Mouse (Mus musculus) right cerebral cortex, adult 18-20 months (tissue): Measurements from ENCODE around the gene Gdpgp1.

Source experiments
- DNase-seq: peaks from one replicate; pipeline ENCODE4 v3.0.0; 2022; ENCODE audit warnings: mixed read lengths

Gdpgp1 gene

DNA sequence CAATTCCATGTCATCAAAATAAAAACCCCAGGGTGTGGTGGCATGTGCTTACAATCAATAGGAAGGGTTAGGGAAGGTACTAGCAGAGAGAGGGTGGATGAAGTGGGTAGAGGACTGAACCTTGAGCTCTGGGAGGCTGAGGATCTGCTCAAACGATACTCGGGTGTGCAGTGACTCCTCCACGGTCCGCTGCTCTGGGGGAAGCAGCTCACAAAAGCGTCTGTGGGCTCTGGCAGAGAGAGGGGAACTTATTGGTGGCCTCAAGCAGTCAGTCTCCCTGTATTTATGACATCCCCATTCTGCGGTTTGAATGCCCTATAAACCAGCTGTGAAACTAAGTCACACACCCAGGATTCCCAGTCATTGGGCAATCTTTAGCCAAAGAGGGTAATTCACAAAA is 2.5 kb upstream of the Gdpgp1 start:
- DNase-seq, result no peak

DNA sequence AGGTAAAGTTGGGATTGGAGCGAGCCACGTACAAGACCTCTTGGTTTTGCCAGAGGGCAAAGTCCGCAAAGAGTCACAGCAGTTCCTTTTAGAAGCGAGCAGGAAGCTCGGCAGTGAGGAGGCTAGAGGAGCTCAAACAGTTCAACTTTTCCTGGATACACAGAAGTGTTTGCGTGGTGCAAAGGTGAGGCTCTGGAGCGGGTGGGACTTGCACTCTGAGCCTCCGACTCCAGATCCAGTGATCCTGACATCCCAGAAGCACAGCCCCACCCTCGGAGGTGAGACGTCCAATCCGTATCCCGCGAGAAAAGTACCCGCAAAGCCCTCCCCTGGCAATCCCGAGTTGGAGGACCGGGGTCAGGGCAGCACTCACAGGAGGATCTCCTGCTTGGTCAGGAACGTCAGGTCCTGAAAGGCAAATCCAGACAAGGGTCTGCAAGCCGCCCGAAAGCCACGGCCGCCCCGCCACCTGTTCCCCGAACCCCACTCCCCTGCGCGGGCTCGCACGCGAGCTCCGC is 635 bp upstream of the Gdpgp1 start:
- no peak for DNase-seq

DNA sequence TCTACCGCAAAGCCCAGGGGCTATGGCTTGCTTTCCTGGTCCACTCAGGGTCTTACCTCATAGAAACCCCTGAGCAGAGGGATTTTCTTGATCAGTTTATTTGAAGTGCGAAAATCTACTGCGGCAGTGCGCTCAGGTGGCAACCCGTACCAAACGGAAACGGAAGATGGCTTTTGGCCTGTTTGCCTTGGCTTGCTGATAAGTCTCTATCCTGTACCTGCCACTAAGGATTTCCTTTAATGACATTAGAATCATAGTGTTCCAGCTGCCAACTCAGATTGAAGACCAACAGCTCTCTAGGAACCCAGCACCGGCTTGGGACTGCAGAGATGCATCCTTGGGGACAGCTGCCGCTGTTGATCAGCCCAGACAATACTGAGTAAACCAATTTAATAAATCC is 1.1 kb downstream of the Gdpgp1 start:
- no peak for DNase-seq

DNA sequence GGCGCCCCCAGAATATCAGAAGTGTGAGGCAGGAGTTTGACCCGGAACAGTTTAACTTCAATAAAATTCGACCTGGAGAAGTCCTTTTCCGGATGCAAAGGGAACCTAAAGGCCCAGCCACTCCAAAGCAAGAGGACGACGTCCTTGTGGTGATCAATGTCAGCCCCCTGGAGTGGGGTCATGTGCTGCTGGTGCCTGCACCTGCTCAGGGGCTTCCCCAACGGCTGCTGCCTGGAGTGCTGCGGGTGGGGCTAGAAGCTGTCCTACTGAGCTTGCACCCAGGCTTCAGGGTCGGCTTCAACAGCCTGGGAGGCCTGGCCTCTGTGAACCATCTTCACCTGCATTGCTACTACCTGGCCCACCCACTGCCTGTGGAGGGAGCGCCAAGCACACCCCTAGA is 5.9 kb downstream of the Gdpgp1 start:
- no peak for DNase-seq

DNA sequence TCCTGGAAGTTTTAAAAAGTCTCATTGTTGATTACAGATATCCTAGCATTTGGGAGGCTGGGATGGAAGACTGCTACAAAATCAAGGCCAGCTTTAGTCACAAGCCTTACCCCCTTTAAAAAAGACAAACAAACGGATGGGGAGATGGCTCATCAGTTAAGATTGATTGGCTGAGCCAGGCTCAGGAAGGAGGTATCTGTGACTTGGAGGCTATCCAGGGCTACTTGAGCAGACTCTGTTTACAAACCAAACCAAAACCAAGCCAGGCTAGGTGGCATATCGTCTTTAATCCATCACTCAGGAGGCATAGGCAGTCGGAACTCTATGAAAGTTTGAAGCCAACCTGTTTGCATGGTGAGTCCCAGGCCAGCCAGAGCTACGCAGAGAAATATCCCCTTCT is 9.0 kb downstream of the Gdpgp1 start:
- no peak for DNase-seq

DNA sequence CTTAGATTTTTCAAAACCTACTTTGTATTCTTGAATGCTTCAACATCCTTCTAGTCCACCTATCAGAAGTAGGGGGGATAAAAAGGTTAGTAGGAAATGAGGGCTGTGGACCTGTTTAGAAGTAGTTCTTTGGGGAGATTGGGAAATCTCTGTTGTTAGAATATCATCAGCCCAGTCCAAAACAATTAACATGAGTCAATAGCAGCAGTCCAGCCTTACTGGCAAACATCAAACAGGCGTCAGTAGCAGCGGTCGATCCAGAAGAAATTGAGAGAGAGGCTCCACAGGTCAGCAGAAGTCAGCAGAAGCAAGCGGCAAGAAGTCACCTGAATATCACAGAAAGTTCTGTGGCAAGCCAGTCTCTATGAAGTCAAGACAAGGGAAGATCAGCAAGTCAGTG is 12.2 kb downstream of the Gdpgp1 start:
- DNase-seq, result no peak

DNA sequence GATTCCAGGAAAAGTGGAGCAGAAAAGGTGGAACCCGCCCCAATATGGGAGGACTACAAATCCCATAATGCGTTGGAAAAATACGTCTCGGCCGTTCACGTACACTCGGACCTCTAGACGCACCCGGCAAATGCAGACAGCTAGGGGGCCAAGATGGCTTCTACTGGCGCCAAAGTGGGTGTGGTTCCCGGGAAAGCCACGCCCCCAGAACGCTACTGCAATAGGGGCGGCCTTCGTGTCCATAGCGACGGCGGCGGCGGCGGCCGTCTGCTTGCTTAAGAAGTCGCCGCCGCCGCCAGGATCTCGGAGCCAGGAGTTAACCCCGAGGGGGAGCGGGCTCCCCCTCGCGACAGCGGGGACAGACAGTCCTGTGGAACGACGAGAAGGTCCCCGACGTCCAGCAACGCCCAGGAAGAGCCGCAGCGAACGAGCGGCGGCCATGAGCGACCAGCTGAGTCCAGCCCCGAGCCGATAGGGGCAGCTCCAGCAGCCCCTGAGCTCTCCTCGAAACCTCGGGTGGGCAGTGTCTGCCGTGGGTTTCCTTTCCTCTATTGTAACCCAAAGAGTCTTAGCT is 13.6 kb downstream of the Gdpgp1 start, which contains the start of gene Ttll13:
Gene Ttll13, plus strand, starts transcription at position 229 of the 574 bp plus-strand sequence.
- DNase-seq, result peak; percentile 98

DNA sequence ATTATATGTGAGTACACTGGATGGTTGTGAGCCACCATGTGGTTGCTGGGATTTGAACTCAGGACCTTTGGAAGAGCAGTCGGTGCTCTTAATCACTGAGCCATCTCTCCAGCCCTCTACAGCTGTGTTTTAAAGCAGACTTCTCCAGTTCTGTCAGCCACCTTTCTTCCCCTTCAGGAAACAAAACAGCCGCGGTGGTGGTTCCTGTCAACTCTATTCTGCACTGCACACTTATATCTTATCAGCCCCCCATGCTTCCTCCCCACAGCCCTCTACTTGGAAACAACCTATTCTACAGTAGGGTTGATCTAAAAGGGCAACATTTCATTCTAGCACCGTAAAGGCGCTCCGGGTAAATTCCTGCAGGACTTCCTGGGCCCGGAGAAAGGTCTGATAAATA is 14.2 kb downstream of the Gdpgp1 start:
- no peak for DNase-seq

DNA sequence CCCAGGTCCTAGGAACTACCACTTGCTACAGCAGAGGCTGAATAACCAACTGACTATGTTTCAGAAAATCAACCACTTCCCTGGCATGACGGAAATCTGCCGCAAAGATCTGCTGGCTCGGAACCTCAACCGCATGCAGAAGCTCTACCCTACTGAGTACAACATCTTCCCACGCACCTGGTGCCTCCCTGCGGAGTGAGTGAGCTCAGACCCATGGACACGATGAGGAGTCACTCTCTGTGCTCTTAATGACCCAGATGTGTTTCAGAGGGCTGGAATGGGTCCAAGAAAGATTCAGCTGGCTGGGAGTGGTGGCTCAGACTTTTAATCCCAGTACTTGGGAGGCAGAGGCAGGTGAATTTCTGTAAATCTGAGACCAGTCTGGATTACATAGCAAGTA is 19.8 kb downstream of the Gdpgp1 start:
- no peak for DNase-seq

DNA sequence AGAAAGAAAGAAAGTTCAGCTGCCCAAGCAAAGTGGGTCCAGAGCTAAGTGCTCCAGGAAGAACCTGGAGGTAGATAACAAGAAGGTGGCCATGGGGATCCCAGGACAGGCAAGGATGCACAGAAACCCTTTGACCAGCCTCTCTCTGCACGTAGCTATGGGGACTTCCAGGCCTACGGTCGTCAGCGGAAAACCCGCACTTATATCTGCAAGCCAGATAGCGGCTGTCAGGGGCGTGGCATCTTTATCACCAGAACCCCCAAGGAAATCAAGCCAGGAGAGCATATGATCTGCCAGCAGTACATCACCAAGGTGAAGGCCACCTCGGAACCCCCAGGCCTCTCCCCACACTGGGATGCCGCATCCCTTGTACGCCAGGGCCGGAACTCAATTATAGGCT is 20.2 kb downstream of the Gdpgp1 start:
- DNase-seq, result no peak

DNA sequence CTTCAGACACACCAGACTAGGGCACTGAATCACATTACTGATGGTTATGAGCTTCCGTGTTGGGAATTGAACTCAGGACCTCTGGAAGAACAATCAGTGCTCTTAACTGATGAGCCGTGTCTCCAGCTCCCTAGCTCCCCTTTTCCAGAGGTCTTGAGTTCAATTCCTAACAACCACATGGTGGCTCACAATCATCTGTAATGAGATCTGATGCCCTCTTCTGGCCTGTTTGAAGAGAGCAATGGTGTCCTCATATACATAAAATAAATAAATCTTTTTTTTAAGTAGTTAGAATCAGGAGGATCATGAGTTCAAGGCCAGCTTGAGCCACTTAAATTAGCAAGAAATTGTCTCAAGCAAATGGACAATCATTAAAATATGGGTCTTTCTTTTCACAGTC is 23.3 kb downstream of the Gdpgp1 start:
- no peak for DNase-seq

DNA sequence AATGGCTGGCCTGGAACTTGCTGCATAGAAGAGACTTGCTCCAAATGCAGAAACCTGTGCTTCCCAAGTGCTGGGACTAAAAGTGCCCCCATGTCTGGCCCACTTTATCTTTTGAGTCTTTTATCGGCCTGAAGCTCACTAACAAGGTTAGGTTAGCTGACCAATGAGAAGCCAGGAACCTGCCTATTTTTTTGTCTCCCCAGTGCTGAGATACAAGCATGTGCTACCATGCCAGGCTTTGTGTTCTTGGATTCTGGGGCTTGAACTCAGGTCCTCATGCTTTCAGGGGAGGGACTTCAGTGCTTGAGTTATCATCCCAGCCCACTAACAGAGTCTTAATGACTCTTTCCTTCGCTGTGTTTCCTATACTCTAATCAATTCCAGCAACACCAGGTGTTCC is 25.0 kb downstream of the Gdpgp1 start:
- DNase-seq, result no peak

DNA sequence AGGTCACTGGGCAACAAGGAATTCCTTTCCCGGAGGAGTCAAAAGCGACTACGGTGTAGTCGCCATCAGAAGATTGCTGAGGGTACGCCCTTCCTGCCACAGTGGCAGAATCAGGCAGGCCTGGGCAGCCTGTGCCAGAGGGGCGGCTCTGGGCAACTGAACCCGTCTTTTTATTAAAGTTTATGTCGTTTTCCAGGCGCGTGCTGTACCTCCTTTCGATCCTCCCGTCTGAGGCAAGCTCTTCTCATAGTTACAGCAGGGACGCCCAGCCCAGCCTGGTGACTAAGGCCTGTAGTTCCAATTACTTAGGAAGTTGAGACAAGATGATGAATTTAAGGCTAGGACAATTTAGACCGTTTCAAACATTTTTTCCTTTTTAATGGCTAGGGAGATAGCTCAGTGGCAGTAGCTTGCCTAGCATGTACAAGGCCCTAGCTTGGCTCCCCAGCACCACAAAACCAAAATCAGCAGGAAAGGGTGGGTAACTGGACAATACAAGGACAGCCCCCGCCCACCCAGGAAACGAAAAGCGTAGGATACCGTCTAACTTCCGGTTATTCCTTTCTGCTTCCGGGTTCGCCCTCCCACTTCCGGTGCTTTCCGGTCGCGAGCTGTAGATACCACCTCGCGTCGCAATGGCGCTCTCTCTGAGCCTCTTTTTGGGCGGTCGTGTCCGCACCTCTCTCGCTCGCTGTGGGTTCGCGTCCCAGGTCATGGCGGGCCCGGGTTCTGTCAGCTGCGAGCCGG is 28.1 kb downstream of the Gdpgp1 start, which contains the start of gene Ngrn:
Gene Ngrn, plus strand, starts transcription at position 591 of the 747 bp plus-strand sequence.
- DNase-seq, result peak; percentile 90

DNA sequence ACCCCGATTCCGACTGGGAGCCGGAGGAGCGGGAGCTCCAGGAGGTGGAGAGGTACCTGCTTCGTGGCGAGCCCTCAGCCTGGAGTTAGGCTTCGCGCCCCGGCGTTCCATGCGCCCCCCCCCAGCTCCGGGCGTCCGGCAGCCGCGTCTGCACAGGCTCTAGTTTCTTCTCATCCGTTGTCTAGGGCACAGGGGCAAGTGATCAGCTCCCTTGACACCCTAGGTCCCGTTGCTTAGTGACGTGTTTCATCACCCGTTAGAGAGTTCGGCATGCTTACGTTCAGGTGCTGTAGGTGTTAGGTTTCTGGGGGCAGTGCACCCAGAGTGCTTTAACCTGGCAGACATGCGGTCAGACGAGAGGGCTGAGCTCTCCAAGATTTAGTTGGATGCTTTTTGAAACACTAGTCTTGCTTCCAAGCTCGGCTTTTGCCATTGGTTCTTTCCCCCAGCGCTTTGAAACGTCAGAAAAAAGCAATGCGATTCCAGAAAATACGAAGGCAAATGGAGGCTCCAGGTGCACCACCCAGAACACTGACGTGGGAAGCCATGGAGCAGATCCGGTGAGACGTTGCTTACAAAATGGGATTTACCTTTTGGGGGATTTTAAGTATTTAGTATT is 28.8 kb downstream of the Gdpgp1 start:
- DNase-seq, result peak; percentile 27

DNA sequence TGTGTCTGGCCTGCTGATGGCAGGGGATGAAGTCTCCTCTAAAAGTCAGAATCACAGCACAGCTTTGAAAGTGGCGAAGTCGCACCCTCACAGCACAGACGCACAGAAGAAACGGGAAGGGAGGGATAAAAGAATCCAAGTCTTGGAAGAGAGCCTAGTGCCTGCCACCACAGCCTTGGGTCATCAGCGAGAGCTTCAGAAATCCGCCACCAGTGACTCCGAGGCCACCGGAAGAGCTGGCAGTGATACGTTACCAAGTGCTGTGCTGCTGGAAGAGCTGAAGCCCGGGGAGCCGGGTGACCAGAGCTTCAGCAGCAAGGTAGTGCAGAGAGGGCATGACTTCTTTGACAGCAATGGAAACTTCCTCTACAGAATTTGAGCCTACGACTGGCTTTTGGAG is 31.9 kb downstream of the Gdpgp1 start:
- DNase-seq, result no peak

DNA sequence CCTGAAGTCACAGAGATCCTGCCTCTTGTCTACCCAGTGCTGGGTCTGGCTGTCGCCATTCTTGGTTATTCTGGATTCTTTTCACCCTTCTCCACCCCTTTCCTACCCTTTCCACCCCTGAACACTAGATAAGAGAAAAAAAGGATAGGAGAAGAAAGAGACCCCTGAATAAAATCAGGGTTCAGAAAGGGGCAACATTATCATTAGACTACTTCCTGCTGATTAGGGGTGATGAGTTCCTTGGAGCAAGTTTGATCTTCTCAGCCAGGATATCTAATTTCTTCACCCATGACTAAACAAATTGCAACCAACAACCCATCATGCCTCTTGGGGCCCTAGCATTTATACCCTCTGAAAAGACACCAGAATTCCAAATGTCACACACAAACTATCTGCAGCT is 35.1 kb downstream of the Gdpgp1 start:
- DNase-seq, result no peak

DNA sequence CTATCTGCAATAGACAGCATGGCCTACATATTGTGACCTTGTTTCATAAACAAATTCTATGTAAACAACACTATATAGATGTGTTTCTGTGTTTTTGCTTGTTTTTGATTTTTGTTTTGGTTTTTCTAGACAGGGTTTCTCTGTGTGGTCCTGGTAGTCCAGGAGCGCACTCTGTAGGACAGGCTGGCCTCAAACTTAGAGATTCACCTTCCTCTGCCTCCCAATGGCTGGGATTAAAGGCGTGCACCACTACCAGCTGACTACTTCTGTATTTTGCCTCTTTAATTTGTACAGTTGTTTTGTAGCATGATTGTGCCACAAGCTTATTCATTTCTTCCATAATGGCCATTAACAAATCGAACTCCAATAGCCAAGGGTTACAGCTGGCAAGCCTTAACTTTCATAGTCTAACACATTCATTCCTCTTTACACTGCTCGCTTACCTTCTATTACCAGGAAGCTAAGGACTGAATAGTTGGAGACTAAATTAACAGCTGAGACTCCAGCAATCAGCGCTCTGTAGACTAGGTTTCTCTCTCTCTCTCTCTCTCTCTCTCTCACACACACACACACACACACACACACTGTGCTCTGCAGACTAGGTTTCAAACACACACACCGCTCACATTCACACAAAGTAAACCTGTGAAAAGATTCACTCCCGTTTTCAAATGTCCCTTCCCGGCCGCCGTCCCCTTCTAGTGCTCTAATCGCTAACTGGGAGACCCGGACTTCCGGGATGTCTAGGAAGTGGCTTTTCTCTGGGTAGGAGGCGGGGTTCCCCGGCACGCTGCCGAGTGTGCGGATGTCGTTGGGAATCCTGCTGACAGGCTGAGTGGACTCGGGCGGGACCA is 36.5 kb downstream of the Gdpgp1 start, which contains the start of gene Vps33b:
Gene Vps33b, plus strand, starts transcription at position 753 of the 854 bp plus-strand sequence.
- DNase-seq, result peak; percentile 97

DNA sequence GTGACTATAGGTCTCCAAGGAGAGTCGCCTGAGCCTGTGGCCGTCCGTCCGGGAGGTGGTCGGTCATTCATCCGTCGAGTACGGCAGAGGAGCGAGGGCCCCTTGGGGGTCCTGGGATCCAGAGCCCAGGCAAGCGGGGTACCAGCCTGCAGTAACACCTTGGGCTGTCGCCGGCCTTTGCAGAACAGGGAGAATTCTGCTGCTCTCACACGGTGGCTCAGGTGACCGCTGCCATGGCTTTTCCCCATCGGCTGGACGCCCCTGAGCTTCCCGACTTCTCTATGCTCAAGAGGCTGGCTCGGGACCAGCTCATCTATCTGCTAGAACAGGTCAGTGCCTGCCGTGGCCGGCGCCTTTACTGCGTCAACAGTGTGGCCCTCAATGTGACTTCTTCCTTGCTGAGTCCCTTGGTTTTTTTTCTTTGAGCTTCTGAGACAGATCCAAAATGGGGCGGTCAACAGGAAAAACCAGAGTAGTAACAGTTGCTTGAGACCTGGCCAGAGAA is 37.1 kb downstream of the Gdpgp1 start:
- DNase-seq, result no peak

DNA sequence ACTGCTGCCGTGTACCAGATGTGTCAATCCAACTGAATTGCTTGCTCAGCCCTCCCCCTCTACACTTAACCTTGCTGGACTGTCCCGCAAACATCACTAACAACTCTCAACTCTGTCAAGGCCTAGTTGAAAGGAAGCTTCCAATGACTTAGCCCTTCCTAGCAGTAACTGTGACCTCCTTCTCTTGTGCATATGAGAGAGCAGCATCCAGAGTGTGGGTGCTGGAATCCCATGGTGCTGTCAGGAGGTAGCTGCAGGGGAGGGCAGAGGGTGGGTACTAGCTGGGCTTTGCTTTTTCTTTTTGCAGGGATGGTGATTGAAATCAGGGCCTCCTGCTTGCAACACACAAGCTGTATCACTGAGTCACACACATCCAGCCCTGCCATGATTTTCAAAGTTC is 40.8 kb downstream of the Gdpgp1 start:
- DNase-seq, result no peak

DNA sequence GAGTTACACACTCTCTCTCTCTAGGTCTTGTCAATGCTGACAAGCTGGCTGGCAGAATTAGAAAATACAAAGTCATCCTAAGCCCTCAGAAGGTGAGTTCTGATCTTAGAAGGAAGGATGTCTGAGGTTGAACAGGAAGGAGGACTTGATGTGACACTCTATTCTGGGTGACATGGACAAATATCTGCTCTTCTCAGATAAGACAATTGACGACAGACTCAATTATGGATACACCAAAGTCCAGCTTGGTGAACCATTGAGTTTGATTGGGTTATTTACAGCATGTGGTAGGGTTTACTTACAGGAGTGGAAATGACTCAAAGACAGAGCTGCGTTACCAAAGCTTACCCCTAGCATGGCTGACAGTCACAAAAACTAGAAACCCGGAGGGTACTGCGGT is 43.7 kb downstream of the Gdpgp1 start:
- no peak for DNase-seq

DNA sequence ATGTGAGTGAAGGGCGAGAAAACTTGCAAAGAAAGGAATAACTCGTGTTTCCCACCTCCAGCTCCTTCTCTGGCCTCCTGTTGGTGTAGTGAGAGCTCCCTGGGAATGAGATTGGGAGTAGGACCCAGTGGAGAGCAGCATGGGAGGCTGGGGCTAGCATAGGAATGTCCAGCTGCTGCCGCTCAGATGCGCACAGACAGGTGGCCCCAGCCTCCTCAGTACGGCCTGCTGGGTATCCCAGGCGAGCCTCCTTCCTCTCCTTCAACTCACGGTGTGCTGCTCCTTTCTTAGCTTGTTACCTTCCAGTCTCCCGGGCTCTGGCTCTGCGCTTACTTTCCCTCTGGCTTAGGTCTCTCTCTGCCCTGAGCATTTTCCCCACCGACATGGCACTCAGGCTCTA is 47.4 kb downstream of the Gdpgp1 start:
- no peak for DNase-seq

DNA sequence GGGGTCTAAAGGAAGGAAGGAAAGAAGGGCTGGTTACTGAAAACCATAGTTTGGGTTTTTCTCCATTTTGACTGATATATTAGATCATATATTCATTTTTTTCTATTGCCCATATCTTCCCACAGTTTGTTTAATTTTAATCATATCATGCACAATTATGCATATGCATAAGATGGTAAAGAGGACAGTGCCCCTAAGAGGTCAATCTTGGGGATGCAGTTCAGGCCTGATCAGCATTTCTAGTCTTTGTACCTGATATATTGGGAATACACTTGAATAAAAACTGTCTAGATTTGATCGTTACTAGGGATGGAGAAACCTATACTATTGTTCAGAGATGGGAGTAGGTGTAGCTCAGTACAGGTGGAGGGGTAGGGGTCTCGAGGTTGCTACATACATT is 48.3 kb downstream of the Gdpgp1 start:
- no peak for DNase-seq

DNA sequence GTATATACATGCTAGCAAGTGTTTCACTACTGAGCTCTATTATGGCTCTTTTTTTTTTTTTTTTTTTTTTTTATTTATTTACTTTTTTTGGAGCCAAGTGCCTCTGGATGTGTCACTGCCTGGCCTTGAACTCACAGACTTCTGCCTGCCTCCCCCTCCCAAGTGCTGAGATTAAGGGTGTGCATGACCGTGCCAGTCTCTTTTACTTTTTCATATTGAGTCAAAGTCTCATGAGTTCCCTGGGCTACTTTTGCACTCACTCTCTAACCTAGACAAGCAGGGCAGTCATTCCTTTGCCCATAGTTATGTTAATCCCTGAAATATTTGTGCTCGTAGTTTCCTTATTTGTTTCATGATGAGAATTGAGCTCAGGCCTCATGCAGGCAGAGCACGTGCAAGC is 49.0 kb downstream of the Gdpgp1 start:
- no peak for DNase-seq
